Mouse (Mus musculus) liver, embryonic 13.5 days (tissue): ENCODE data around the gene Ivd. TPM values are rescaled to one million over a fixed set of nuclear protein-coding genes. Genes with fewer than 3 reads are reported as not detected.

Source experiments
- ATAC-seq: fragments of 200-750 bp; cut with Nextera tagmentation; 2 replicates; pipeline ENCODE4 v1.8.0; 2017; ENCODE audit warnings: low read depth, mild to moderate bottlenecking, moderate number of reproducible peaks, moderate library complexity
- DNase-seq: peaks from one replicate; pipeline ENCODE4 v3.0.0; 2022
- H3K27ac ChIP-seq: fragments of 300-500 bp; sonication (generic); 2 replicates; pipeline ENCODE4 v1.5.1; 2015; ENCODE audit warnings: moderate library complexity, mild to moderate bottlenecking, inconsistent platforms
- H3K27me3 ChIP-seq: fragments of 300-500 bp; sonication (generic); 2 replicates; pipeline ENCODE4 v1.6.1; 2015; ENCODE audit warnings: mild to moderate bottlenecking, inconsistent platforms
- H3K36me3 ChIP-seq: fragments of 300-500 bp; sonication (generic); 2 replicates; pipeline ENCODE4 v1.6.1; 2015; ENCODE audit warnings: mild to moderate bottlenecking, inconsistent platforms
- H3K4me1 ChIP-seq: fragments of 300-500 bp; sonication (generic); replicated peaks from 2 replicates; pipeline ENCODE4 v1.6.1; 2015; ENCODE audit warnings: inconsistent platforms
- H3K4me2 ChIP-seq: fragments of 300-500 bp; sonication (generic); 2 replicates; pipeline ENCODE4 v1.6.1; 2015; ENCODE audit warnings: inconsistent platforms, mild to moderate bottlenecking, moderate library complexity
- H3K4me3 ChIP-seq: fragments of 300-500 bp; sonication (generic); replicated peaks from 2 replicates; pipeline ENCODE4 v1.5.1; 2015; ENCODE audit warnings: mild to moderate bottlenecking, inconsistent platforms
- H3K9ac ChIP-seq: fragments of 300-500 bp; sonication (generic); 2 replicates; pipeline ENCODE4 v1.6.1; 2015; ENCODE audit warnings: mild to moderate bottlenecking, inconsistent platforms
- H3K9me3 ChIP-seq: fragments of 300-500 bp; sonication (generic); replicated peaks from 2 replicates; pipeline ENCODE4 v1.6.1; 2016; ENCODE audit warnings: inconsistent platforms
- WGBS: fragments of 180-500 bp; shearing (Covaris S2); methylation state at CpG from one replicate; pipeline ENCODE4 v1.1.7; 2015; ENCODE audit not compliant: insufficient replicate concordance; 5-methylcytosine and 5-hydroxymethylcytosine counted together
- polyA plus RNA-seq: library from polyadenylated mRNA; unstranded; fragments of >200 nt; fragmentation: Nextera tagmentation; extraction: Ambion mirVana; gene quantifications from 2 replicates; pipeline ENCODE4 v1.2.1, GENCODE M21; 2015

Gene Ivd
- polyA plus RNA-seq, 1 experiment from 2014 or later: 26.4 TPM

DNA sequence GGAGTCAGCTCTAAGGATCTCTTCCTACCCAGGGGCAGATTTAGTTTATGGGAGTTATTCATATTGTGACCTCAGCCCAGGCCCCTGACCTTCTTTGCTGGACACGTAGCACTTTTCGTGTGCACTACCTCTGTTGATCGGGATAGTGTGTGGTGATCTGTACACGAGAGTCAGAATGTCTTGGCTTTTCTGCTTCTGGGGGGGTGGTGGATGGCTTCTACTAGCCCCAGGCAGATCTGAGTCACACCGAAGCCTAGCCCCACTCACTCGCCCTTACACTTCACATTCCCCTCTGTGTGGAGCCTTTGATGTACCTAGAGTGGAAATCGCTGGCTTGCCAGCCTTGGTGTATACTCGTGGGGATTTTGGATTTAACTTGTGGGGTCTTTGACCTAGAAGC is 51.0 kb downstream of the Ivd start:
- peaks cover 59% of the 10 kb centered on the region for H3K4me1 ChIP-seq
- 70% methylated on average over 8 of the region's 8 CpGs for WGBS

DNA sequence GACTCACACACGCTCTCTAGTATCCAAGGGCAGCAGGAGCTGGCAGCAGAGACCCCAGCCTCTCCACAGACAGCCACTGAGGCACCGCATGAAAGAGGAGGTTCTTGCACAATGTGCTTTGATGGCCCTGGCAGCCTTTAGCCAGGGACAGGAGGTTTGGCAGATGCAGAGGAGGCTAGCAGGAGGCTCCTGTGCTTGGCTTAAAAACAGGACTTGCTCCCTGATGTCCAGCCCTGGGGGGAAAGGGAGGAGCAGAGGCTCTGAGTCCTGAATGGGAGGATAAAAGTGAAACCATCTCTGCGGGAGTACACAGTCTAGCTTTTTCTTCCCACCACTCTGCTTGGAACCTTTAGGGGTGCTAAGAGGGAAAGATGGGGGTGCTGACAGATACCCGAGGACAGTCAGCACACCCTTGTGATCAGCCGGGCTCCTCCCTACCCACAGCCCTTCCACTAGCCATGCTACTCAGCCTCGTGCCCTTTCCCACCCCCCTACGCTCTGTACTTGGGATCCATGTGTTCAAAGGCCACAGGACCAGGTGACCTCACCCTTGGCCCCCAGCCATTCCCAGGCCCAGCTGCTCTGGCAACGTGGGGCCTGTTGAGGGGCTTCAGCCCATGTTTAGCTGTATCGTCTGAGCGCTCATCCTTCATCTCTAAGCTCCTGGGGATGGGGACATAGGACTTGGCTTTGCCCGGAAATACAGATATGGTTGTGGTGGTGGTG is 52.0 kb downstream of the Ivd start:
- Histone ChIP-seq H3K27ac (no peak overlapping the region), H3K27me3 (no peaks in the 10 kb centered on the region), H3K4me3 (no peak overlapping the region), H3K9me3 (no peaks in the 10 kb centered on the region), H3K4me1 (peaks cover 52% of the 10 kb centered on the region), H3K9ac (no peak overlapping the region), H3K36me3 (peaks cover 16% of the 10 kb centered on the region), H3K4me2 (peak overlapping the region; percentile 32)
- ATAC-seq (no peak), DNase-seq (no peak)
- 69% methylated on average over 11 of the region's 11 CpGs for WGBS

More for the DNA sequence above, 51.0 kb downstream of the Ivd start:
- H3K9ac ChIP-seq: no peak overlapping the region
- H3K36me3 ChIP-seq: peaks cover 15% of the 10 kb centered on the region
- no peaks in the 10 kb centered on the region for H3K27me3 ChIP-seq
- no peak for ATAC-seq
- H3K27ac ChIP-seq: no peak overlapping the region
- no peaks in the 10 kb centered on the region for H3K9me3 ChIP-seq
- no peak overlapping the region for H3K4me2 ChIP-seq
- no peak overlapping the region for H3K4me3 ChIP-seq
- DNase-seq: no peak

DNA sequence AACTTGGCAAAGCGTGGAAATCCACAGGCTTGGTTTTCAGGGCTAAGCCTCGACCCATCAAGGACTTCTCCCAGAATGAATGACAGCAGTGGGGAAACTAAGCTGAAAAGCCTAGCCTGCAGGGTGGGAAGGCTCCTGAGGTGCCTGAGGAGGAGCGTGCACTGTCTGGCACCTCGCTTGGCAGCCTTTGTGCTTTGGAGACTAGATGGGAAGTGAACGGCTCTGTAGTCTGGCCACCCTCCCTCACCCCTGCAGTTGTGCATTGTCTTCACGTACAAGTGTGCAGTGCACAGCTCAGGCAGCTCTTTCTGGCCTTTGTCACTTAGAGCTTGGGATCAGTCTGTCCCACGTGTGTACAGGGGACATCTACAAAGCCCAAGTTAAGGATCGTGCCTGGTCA is 52.9 kb downstream of the Ivd start:
- Histone ChIP-seq H3K27ac (no peak overlapping the region), H3K4me1 (peaks cover 45% of the 10 kb centered on the region), H3K4me2 (no peak overlapping the region), H3K4me3 (no peak overlapping the region), H3K9me3 (no peaks in the 10 kb centered on the region), H3K9ac (no peak overlapping the region; the same call in 1 of the 2 replicates), H3K36me3 (peaks cover 25% of the 10 kb centered on the region), H3K27me3 (no peaks in the 10 kb centered on the region)
- ATAC-seq (no peak), DNase-seq (no peak)
- WGBS: 68% methylated on average over 8 of the region's 8 CpGs

DNA sequence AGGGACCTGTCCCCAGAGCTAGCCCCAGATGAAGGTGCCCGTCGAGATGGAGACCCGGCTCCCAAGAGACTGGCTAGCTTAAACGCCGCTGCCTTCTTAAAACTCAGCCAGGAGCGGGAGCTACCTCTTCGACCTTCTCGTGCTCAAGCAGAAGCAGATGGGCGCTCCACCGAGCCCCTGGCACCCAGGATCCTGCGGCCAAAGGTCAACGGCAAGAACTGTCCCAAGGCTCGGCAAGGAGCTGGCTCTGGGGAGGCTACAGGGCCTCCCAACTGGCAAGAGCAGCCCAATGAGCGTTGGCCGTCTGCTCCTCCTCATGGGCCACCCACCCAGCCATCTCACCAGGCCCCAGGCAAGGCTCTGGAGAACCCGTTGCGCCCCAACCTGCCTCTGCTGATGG is 54.7 kb downstream of the Ivd start:
- no peaks in the 10 kb centered on the region for H3K9me3 ChIP-seq
- H3K4me3 ChIP-seq: no peak overlapping the region
- no peak overlapping the region for H3K27ac ChIP-seq
- no peak overlapping the region for H3K9ac ChIP-seq
- ATAC-seq (no peak), DNase-seq (no peak)
- peaks cover 42% of the 10 kb centered on the region for H3K36me3 ChIP-seq
- H3K4me2 ChIP-seq: no peak overlapping the region
- no peaks in the 10 kb centered on the region for H3K27me3 ChIP-seq
- H3K4me1 ChIP-seq: peaks cover 29% of the 10 kb centered on the region
- whole genome bisulfite sequencing: 89% methylated on average over 17 of the region's 17 CpGs

DNA sequence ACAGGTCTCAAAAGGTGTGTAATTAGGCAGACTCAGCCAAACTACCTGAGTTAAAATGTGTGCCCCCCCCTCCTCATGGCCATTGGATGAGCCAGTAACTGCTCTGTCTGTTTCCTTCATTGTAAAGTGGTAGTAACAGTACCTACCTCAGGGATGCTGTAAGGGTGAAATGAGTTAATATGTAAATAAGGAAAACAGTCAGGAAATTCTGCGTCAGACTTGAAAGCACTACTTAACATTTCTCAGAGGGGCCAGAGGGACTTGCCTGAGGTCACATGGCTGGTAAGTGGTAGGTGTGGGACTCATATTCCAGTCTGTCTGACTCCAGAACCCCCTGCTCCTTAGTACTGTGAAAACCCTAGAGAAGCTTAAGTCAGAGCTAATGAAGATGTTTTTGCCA is 56.8 kb downstream of the Ivd start:
- no peak for DNase-seq
- Histone ChIP-seq H3K36me3 (peaks cover 63% of the 10 kb centered on the region), H3K4me1 (peaks cover 20% of the 10 kb centered on the region), H3K9ac (no peak overlapping the region), H3K4me2 (no peak overlapping the region), H3K4me3 (no peak overlapping the region), H3K27ac (no peak overlapping the region), H3K9me3 (no peaks in the 10 kb centered on the region), H3K27me3 (no peaks in the 10 kb centered on the region)
- ATAC-seq: no peak
- 80% methylated on average over 1 of the region's 1 CpGs for WGBS

DNA sequence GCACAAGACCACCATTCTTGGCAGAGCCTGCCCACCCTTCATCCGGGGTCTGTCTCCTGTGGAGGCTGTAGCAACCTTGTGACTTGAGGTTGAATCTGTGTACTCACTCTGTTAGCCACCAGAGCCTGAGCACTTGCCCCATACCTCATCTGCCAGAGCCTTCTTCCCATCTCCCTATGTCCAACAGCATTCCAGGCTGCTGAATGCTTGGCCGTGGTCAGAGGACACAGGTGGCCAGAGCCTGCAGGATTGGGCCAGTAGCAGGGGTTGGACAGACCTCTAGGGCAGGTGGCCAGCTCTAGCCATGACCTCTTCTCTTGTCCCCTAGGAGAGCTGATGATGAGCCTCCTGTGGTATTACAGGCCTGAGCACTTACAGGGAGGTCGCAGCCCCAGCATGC is 58.7 kb downstream of the Ivd start:
- 84% methylated on average over 3 of the region's 3 CpGs for WGBS
- Histone ChIP-seq H3K27me3 (no peaks in the 10 kb centered on the region), H3K4me3 (no peak overlapping the region), H3K36me3 (peaks cover 68% of the 10 kb centered on the region), H3K9ac (no peak overlapping the region), H3K4me1 (peaks cover 10% of the 10 kb centered on the region), H3K9me3 (no peaks in the 10 kb centered on the region), H3K27ac (no peak overlapping the region), H3K4me2 (no peak overlapping the region)
- ATAC-seq: no peak
- no peak for DNase-seq

DNA sequence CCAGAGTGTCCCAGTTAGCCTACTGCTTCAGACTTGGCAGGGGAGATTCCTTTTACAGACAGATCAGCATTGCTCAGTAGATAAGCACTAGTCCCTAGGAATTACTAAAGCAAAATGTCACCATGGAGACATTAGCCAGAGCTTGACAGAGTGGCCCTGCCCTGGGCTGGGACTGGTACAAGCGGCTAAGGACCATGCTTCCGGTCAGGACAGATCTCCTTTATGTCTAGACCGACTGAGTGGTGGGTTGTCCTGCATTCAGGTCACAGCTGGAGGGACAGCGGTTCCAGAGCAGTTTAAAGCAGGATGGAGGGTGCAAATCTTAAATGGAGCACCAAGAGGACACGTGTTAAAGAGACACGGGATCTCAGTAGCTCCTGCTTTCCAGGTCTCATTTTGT is 64.2 kb downstream of the Ivd start:
- H3K9me3 ChIP-seq: no peaks in the 10 kb centered on the region
- H3K36me3 ChIP-seq: peaks cover 31% of the 10 kb centered on the region
- 2% methylated on average over 6 of the region's 6 CpGs for WGBS
- peak overlapping the region; percentile 98 for H3K4me2 ChIP-seq
- peaks cover 50% of the 10 kb centered on the region for H3K4me1 ChIP-seq
- no peak for DNase-seq
- H3K9ac ChIP-seq: peak overlapping the region; percentile 84
- no peaks in the 10 kb centered on the region for H3K27me3 ChIP-seq
- ATAC-seq: peak; percentile 57
- peak overlapping the region; percentile 56; the same call in 1 of the 2 replicates for H3K27ac ChIP-seq
- H3K4me3 ChIP-seq: peak overlapping the region; percentile 80

DNA sequence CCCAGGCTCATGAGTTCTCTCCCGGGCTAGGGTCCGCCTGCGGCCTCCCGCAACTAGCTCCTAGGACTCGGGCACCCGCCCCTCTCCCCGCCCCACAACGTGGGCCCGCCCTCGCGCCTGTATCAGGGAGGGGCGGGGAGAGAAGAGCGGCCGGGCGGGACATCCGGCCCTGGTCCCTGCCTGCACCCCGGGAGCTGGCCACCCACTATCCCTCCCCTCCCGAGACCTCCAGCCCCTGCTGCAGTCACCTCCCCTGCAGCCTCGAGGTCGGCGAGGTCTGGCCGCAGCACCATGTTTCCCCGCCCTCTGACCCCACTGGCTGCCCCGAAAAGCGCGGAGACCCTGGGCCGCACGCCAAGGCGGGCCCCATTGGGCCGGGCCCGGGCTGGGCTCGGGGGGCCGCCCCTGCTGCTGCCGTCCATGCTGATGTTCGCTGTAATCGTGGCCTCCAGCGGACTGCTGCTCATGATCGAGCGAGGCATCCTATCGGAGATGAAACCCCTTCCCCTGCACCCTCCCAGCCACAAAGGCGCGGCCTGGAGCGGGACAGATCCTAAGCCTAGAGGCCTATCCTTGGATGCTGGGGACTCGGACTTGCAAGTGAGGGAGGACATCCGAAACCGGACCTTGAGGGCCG is 64.7 kb downstream of the Ivd start, which contains the start of gene Chst14:
Gene Chst14 (plus strand): TSS at position 136 of the 637 bp plus-strand sequence.
- 2% methylated on average over 45 of the region's 47 CpGs for WGBS
- Histone ChIP-seq H3K36me3 (peaks cover 26% of the 10 kb centered on the region), H3K9me3 (no peaks in the 10 kb centered on the region), H3K4me2 (peak within 1 kb of the TSS; percentile 98), H3K9ac (peak within 1 kb of the TSS; percentile 84), H3K4me3 (peak within 1 kb of the TSS; percentile 80), H3K27ac (peak within 1 kb of the TSS; percentile 65), H3K27me3 (no peaks in the 10 kb centered on the region), H3K4me1 (peaks cover 50% of the 10 kb centered on the region)
- peak; percentile 66 for DNase-seq
- ATAC-seq: peak; percentile 94

DNA sequence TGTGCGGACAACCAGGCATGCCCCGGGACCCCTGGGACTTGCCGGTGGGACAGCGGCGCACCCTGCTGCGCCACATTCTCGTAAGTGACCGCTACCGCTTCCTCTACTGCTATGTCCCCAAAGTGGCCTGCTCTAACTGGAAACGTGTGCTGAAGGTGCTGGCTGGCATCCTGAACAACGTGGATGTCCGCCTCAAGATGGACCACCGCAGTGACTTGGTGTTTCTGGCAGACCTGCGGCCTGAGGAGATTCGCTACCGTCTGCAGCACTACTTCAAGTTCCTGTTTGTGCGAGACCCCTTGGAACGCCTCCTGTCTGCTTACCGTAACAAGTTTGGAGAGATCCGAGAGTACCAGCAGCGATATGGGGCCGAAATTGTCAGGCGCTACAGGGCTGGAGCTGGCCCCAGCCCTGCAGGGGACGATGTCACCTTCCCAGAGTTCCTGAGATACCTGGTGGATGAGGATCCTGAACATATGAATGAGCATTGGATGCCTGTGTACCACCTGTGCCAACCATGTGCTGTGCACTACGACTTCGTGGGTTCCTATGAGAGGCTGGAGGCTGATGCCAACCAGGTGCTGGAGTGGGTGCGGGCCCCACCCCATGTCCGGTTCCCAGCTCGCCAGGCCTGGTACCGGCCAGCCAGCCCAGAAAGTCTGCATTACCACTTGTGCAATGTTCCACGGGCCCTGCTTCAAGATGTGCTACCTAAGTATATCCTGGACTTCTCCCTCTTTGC is 65.4 kb downstream of the Ivd start:
- no peak for DNase-seq
- no peaks in the 10 kb centered on the region for H3K9me3 ChIP-seq
- ATAC-seq: no peak
- H3K4me3 ChIP-seq: peak overlapping the region; percentile 80
- H3K9ac ChIP-seq: peak overlapping the region; percentile 84
- peak overlapping the region; percentile 98 for H3K4me2 ChIP-seq
- H3K36me3 ChIP-seq: peaks cover 19% of the 10 kb centered on the region
- peak overlapping the region; percentile 65 for H3K27ac ChIP-seq
- WGBS: 29% methylated on average over 31 of the region's 31 CpGs
- peaks cover 50% of the 10 kb centered on the region for H3K4me1 ChIP-seq
- no peaks in the 10 kb centered on the region for H3K27me3 ChIP-seq
